Mouse (Mus musculus) midbrain, postnatal 0 days (tissue): Measurements from ENCODE around the gene Adcy6. TPM values are rescaled to one million over a fixed set of nuclear protein-coding genes. Genes with fewer than 3 reads are reported as not detected.

Experiments
- ATAC-seq: fragments of 200-750 bp; cut with Nextera tagmentation; 2 replicates; pipeline ENCODE4 v1.8.0; 2017; ENCODE audit warnings: moderate number of reproducible peaks, mild to moderate bottlenecking, moderate TSS enrichment, moderate library complexity; ENCODE audit not compliant: low FRiP score
- DNase-seq: peaks from one replicate; pipeline ENCODE4 v3.0.0-alpha.2; 2015; ENCODE audit warnings: low spot score
- H3K27ac ChIP-seq: fragments of 300-500 bp; sonication (generic); 2 replicates; pipeline ENCODE4 v1.5.1; 2014; ENCODE audit warnings: low read depth, mild to moderate bottlenecking, low read length, mixed read lengths
- H3K27me3 ChIP-seq: fragments of 300-500 bp; sonication (generic); 2 replicates; pipeline ENCODE4 v1.6.1; 2014; ENCODE audit warnings: low read length, control low read depth, mixed read lengths; ENCODE audit not compliant: insufficient read depth
- H3K36me3 ChIP-seq: fragments of 300-500 bp; sonication (generic); 2 replicates; pipeline ENCODE4 v1.6.1; 2014; ENCODE audit warnings: low read length, control low read depth, mixed read lengths; ENCODE audit not compliant: insufficient read depth
- H3K4me1 ChIP-seq: fragments of 300-500 bp; sonication (generic); 2 replicates; pipeline ENCODE4 v1.6.1; 2014; ENCODE audit warnings: mild to moderate bottlenecking, control low read depth, antibody characterized with exemption, low read length, mixed read lengths; ENCODE audit not compliant: insufficient read depth
- H3K4me2 ChIP-seq: fragments of 300-500 bp; sonication (generic); 2 replicates; pipeline ENCODE4 v1.6.1; 2014; ENCODE audit warnings: low read depth, mild to moderate bottlenecking, low read length, mixed read lengths; ENCODE audit not compliant: poor library complexity, severe bottlenecking
- H3K4me3 ChIP-seq: fragments of 300-500 bp; sonication (generic); 2 replicates; pipeline ENCODE4 v1.5.1; 2014; ENCODE audit warnings: low read depth, mild to moderate bottlenecking, low read length, moderate library complexity
- H3K9ac ChIP-seq: fragments of 300-500 bp; sonication (generic); replicated peaks from 2 replicates; pipeline ENCODE4 v1.6.1; 2014; ENCODE audit warnings: mild to moderate bottlenecking, low read length, moderate library complexity, mixed read lengths; ENCODE audit not compliant: poor library complexity, severe bottlenecking
- H3K9me3 ChIP-seq: fragments of 300-500 bp; sonication (generic); 2 replicates; pipeline ENCODE4 v1.6.1; 2016; ENCODE audit warnings: low read length, control low read depth
- CTCF ChIP-seq: IDR thresholded peaks from 2 replicates; pipeline ENCODE4 v1.5.1; 2016; ENCODE audit warnings: antibody characterized with exemption, mild to moderate bottlenecking
- WGBS: fragments of 180-500 bp; shearing (Covaris S2); extraction: QIAGEN DNeasy Blood & Tissue Kit; methylation state at CpG from one replicate; pipeline ENCODE4 v1.1.7; 2014; 5-methylcytosine and 5-hydroxymethylcytosine counted together
- polyA plus RNA-seq: library from polyadenylated mRNA; unstranded; fragments of >200 nt; fragmentation: Nextera tagmentation; extraction: Ambion mirVana; gene quantifications from 2 replicates; pipeline ENCODE4 v1.2.1, GENCODE M21; 2015
- total RNA-seq: library from RNA; depleted of rRNA; stranded (reverse); fragments of >200 nt; gene quantifications from 2 replicates; pipeline ENCODE4 v1.2.3, GENCODE M21; 2014

Adcy6 gene
- total and polyA plus RNA-seq, 2 experiments from 2014 or later = 5.5 to 38.0 TPM

GRCm38 (mm10) chr15:98569216-98569615, 40.7 kb downstream of the Adcy6 start:
- no peaks in the 10 kb centered on the region for H3K36me3 ChIP-seq
- 74% methylated on average over 7 of the region's 7 CpGs for WGBS
- H3K4me1 ChIP-seq = peaks cover 17% of the 10 kb centered on the region
- ATAC-seq (no peak), DNase-seq (no peak)
- H3K27me3 ChIP-seq = no peaks in the 10 kb centered on the region
- H3K4me2 ChIP-seq = peak overlapping the region; percentile 74; the same call in 1 of the 2 replicates
- no peak for TF ChIP-seq CTCF
- peak overlapping the region; percentile 91; the same call in 1 of the 2 replicates for H3K4me3 ChIP-seq
- H3K9ac ChIP-seq = 0 out of 2 replicates have a peak overlapping the region, but pooled peaks have one; percentile 84
- no peak overlapping the region for H3K27ac ChIP-seq
- H3K9me3 ChIP-seq = no peaks in the 10 kb centered on the region

GRCm38 (mm10) chr15:98568256-98569033, 41.4 kb downstream of the Adcy6 start:
- peak; percentile 27; the same call in 1 of the 2 replicates for ATAC-seq
- no peaks in the 10 kb centered on the region for H3K9me3 ChIP-seq
- no peaks in the 10 kb centered on the region for H3K27me3 ChIP-seq
- TF ChIP-seq CTCF = no peak
- peak overlapping the region; percentile 84 for H3K9ac ChIP-seq
- peak overlapping the region; percentile 91 for H3K4me3 ChIP-seq
- H3K4me2 ChIP-seq = peak overlapping the region; percentile 74
- DNase-seq = no peak
- H3K36me3 ChIP-seq = peaks cover 3% of the 10 kb centered on the region; the same call in 1 of the 2 replicates
- 11% methylated on average over 22 of the region's 22 CpGs for WGBS
- H3K27ac ChIP-seq = peak overlapping the region; percentile 92
- H3K4me1 ChIP-seq = peaks cover 17% of the 10 kb centered on the region

GRCm38 (mm10) chr15:98567278-98568134, 42.4 kb downstream of the Adcy6 start:
- H3K4me2 ChIP-seq = peak overlapping the region; percentile 87
- under 1% methylated on average over 87 of the region's 88 CpGs for WGBS
- DNase-seq (peak; percentile 99), ATAC-seq (peak; percentile 97)
- peak overlapping the region; percentile 89 for H3K9ac ChIP-seq
- no peaks in the 10 kb centered on the region for H3K27me3 ChIP-seq
- peaks cover 5% of the 10 kb centered on the region; the same call in 1 of the 2 replicates for H3K36me3 ChIP-seq
- peak; percentile 59 for TF ChIP-seq CTCF
- H3K4me1 ChIP-seq = peaks cover 17% of the 10 kb centered on the region
- H3K9me3 ChIP-seq = no peaks in the 10 kb centered on the region
- H3K4me3 ChIP-seq = peak overlapping the region; percentile 91
- peak overlapping the region; percentile 92 for H3K27ac ChIP-seq

- H3K4me1 ChIP-seq = peaks cover 17% of the 10 kb centered on the region
- H3K27me3 ChIP-seq = no peaks in the 10 kb centered on the region
- no peak for TF ChIP-seq CTCF
- peak overlapping the region; percentile 91 for H3K4me3 ChIP-seq
- peak overlapping the region; percentile 87 for H3K4me2 ChIP-seq
- H3K9me3 ChIP-seq = no peaks in the 10 kb centered on the region
- WGBS = under 1% methylated on average over 15 of the region's 15 CpGs
- no peak for ATAC-seq
- DNase-seq = no peak
- peak overlapping the region; percentile 91 for H3K27ac ChIP-seq
- peak overlapping the region; percentile 89 for H3K9ac ChIP-seq
- peaks cover 5% of the 10 kb centered on the region; the same call in 1 of the 2 replicates for H3K36me3 ChIP-seq
These were observed 43.0 kb downstream of the Adcy6 start for GRCm38 (mm10) chr15:98566973-98567277.

GRCm38 (mm10) chr15:98557186-98557585, 52.7 kb downstream of the Adcy6 start:
- TF ChIP-seq CTCF = no peak
- Histone ChIP-seq H3K36me3 (peaks cover 21% of the 10 kb centered on the region), H3K9me3 (no peaks in the 10 kb centered on the region), H3K4me1 (no peaks in the 10 kb centered on the region), H3K27me3 (no peaks in the 10 kb centered on the region), H3K4me3 (no peak overlapping the region), H3K4me2 (no peak overlapping the region), H3K9ac (no peak overlapping the region), H3K27ac (no peak overlapping the region)
- WGBS = 87% methylated on average over 5 of the region's 5 CpGs
- ATAC-seq (no peak), DNase-seq (no peak)

GRCm38 (mm10) chr15:98555881-98556280, 54.0 kb downstream of the Adcy6 start:
- no peaks in the 10 kb centered on the region for H3K4me1 ChIP-seq
- no peak for TF ChIP-seq CTCF
- ATAC-seq (no peak), DNase-seq (no peak)
- no peaks in the 10 kb centered on the region for H3K27me3 ChIP-seq
- H3K9me3 ChIP-seq = no peaks in the 10 kb centered on the region
- 95% methylated on average over 4 of the region's 4 CpGs for WGBS
- H3K27ac ChIP-seq = no peak overlapping the region
- no peak overlapping the region for H3K4me3 ChIP-seq
- H3K36me3 ChIP-seq = peaks cover 28% of the 10 kb centered on the region
- H3K9ac ChIP-seq = no peak overlapping the region
- no peak overlapping the region for H3K4me2 ChIP-seq
